Mouse (Mus musculus): ENCODE results near the gene AU022252. TPM values are rescaled to one million over a fixed set of nuclear protein-coding genes. Genes with fewer than 3 reads are reported as not detected.

Gene AU022252
- 10.7 TPM for polyA plus RNA-seq (2017; shearing (Covaris generic))

DNA sequence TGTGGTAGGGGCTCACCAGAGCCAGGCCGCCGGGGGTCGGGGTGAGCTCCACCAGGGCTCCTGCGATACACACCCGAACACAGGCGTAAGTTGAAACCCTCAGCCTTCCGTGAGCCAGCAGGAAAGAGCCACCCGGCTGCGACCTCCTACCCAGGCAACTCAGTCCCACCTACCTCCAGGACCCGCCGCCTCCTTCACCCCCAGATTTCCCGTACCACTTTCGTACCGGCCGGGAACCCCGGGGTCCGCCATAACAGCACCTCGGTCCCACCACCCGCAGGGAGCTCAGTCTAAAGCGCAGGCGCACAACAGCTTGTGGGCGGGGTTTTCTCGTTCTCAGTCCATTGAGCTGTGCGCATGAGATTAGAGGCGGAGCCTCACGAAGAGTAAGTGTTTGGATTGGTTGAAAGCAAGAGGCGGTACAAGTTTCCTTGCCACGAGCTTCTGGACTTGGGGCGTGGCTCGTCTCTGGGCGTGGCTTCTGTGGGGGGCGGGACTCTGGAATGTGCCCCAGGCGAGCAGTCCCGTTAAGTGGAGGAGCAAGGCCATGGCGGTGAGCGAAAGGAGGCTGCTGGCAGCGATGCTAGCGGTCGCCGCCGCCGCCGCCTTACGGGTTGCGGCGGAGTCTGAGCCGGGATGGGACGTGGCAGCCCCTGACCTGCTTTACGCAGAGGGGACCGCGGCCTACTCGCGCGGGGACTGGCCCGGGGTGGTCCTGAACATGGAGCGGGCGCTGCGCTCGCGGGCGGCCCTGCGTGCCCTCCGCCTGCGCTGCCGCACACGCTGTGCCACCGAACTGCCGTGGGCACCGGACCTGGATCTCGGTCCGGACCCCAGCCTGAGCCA is at the start of gene AU022252, which contains the start of gene P3h1:
Gene AU022252 (minus strand): TSS at position 303 of the 846 bp plus-strand sequence.
Gene P3h1 (plus strand): TSS at position 506 of the 846 bp plus-strand sequence.

GRCm38 (mm10) chr4:119255351-119255750 is 22.8 kb upstream of the AU022252 start, which contains the start of gene Cldn19:
Gene Cldn19 (plus strand): TSS chr4:119255414.

DNA sequence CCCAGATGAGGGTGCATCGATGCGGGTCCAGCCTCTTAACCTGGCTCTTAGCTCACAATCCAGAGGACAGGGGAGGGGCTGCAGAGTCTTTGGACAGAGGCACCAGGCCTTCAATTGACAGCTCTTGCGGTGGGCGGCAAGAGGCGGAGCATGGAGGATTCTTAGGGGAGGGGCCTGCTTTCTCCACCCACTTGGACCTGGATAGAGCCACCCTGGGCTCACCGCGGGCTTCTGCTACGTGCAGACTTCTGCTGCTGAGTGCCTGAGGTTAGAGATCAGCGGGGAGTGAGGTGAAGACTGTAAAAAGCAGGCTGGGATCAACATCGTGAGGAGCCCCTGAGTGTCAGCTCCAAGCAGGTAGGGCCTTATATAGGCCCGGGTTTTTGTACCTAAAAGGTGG is 14.3 kb downstream of the AU022252 start, which contains the start of gene Tmem269:
Gene Tmem269 (minus strand): TSS at position 49 of the 400 bp plus-strand sequence.

DNA sequence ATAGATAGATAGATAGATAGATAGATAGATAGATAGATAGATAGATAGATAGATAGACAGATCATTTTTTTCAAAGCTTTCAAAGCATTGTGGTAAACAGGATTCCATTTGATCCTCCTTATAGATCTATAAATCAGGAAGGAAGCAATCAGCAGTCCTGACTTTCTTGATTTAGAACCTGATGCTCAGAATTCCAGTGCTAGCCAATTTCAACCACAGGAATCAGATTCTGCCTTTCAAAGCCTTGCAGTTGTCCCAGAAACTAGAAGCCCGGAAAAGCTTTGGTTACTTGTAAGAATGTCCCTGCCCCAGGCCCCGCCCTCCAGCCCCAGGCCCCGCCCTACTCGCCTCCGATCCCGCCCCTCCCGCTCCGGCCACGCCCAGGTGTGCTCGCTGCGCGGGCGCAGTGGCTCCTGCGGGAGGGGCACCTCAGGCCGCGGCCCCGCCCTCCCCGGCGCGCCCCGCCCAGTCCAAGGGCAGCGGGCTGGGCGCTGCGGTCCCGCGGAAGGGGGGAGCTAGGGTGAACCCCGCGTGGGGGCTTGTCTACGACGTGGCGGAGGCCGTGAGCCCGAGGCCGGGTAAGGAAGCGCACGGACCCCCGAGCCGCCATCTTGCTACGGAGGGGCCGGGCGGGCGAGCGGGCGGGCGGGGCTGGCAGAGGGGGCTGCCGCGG is 37.5 kb downstream of the AU022252 start, which contains the start of gene Svbp:
Gene Svbp (plus strand): TSS at position 398 of the 673 bp plus-strand sequence.

DNA sequence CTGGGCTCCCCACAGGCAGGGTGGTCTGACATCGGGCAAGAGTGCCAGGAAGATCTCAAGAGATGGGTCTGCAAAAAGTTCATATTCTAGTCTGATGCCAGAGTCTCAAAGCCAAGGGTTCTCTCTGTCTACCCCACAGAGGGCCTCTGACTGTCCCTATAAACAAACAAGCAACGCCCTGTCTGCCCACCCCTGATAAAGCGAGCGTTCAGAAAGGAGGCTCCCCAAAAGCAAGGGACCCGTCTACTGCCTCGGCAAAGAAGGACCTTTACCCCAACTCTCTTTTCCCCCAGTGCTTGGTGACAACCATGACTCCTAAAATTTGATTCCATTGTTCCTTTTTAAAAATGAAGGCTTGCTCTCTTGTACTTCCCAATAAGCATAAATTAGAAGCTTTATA is 42.6 kb downstream of the AU022252 start, which contains the start of gene Ermap:
Gene Ermap (minus strand): TSS at position 148 of the 400 bp plus-strand sequence.

GRCm38 (mm10) chr4:119173851-119174453 is 58.6 kb downstream of the AU022252 start, which contains the start of gene Zfp691:
Gene Zfp691 (minus strand): TSS chr4:119174195.

Other genes starting within 250 kb of the AU022252 start
- gene Slc2a1, start 124.0 kb downstream of the AU022252 start, polyA plus RNA-seq (2017; shearing (Covaris generic)): 84.2 TPM
- gene Zfp691, start 58.5 kb downstream of the AU022252 start, polyA plus RNA-seq (2017; shearing (Covaris generic)): 0.81 TPM
- gene Ermap, start 42.7 kb downstream of the AU022252 start, polyA plus RNA-seq (2017; shearing (Covaris generic)): 0.97 TPM
- gene Svbp, start 37.4 kb downstream of the AU022252 start, polyA plus RNA-seq (2017; shearing (Covaris generic)): 30.4 TPM
- gene Tmem269, start 14.5 kb downstream of the AU022252 start, polyA plus RNA-seq (2017; shearing (Covaris generic)): 0.30 TPM
- gene P3h1, start 203 bp upstream of the AU022252 start, polyA plus RNA-seq (2017; shearing (Covaris generic)): 2.7 TPM
- not detected for gene Cldn19, start 22.7 kb upstream of the AU022252 start, polyA plus RNA-seq (2017; shearing (Covaris generic))
- 441 TPM for gene Ybx1, start 61.9 kb upstream of the AU022252 start, polyA plus RNA-seq (2017; shearing (Covaris generic))
- 21.9 TPM for gene Ppih, start 87.8 kb upstream of the AU022252 start, polyA plus RNA-seq (2017; shearing (Covaris generic))
- 1.6 TPM for gene Ccdc30, start 182.8 kb upstream of the AU022252 start, polyA plus RNA-seq (2017; shearing (Covaris generic))
- gene Ppcs, start 189.7 kb upstream of the AU022252 start, polyA plus RNA-seq (2017; shearing (Covaris generic)): 11.3 TPM
- not detected for gene Zmynd12, start 190.1 kb upstream of the AU022252 start, polyA plus RNA-seq (2017; shearing (Covaris generic))